Mouse (Mus musculus) limb, embryonic 14.5 days (tissue): Measurements from ENCODE around the gene Rpl13. TPM values are rescaled to one million over a fixed set of nuclear protein-coding genes. Genes with fewer than 3 reads are reported as not detected.

Source experiments
- ATAC-seq: fragments of 200-750 bp; cut with Nextera tagmentation; 2 replicates; pipeline ENCODE4 v1.8.0; 2017; ENCODE audit warnings: low read depth, moderate number of reproducible peaks, moderate TSS enrichment; ENCODE audit not compliant: low FRiP score
- DNase-seq: peaks from one replicate; pipeline ENCODE4 v3.0.0-alpha.2; 2015; ENCODE audit warnings: low spot score
- H3K27ac ChIP-seq: fragments of 300-500 bp; sonication (generic); replicated peaks from 2 replicates; pipeline ENCODE4 v1.5.1; 2014; ENCODE audit warnings: low read depth, mild to moderate bottlenecking, low read length, moderate library complexity, mixed read lengths
- H3K27me3 ChIP-seq: fragments of 300-500 bp; sonication (generic); 2 replicates; pipeline ENCODE4 v1.6.1; 2014; ENCODE audit warnings: low read length, mixed read lengths; ENCODE audit not compliant: control insufficient read depth, insufficient read depth
- H3K36me3 ChIP-seq: fragments of 300-500 bp; sonication (generic); 2 replicates; pipeline ENCODE4 v1.6.1; 2014; ENCODE audit warnings: mild to moderate bottlenecking, low read length, moderate library complexity, mixed read lengths; ENCODE audit not compliant: control insufficient read depth, insufficient read depth
- H3K4me1 ChIP-seq: fragments of 300-500 bp; sonication (generic); 2 replicates; pipeline ENCODE4 v1.6.1; 2014; ENCODE audit warnings: antibody characterized with exemption, low read length, mixed read lengths; ENCODE audit not compliant: control insufficient read depth, insufficient read depth
- H3K4me2 ChIP-seq: fragments of 300-500 bp; sonication (generic); replicated peaks from 2 replicates; pipeline ENCODE4 v1.6.1; 2014; ENCODE audit warnings: low read depth, mild to moderate bottlenecking, low read length, moderate library complexity; ENCODE audit not compliant: severe bottlenecking
- H3K4me3 ChIP-seq: fragments of 300-500 bp; sonication (generic); replicated peaks from 2 replicates; pipeline ENCODE4 v1.5.1; 2014; ENCODE audit warnings: low read length
- H3K9ac ChIP-seq: fragments of 300-500 bp; sonication (generic); 2 replicates; pipeline ENCODE4 v1.6.1; 2014; ENCODE audit warnings: mild to moderate bottlenecking, low read depth, low read length, moderate library complexity; ENCODE audit not compliant: severe bottlenecking
- H3K9me3 ChIP-seq: fragments of 300-500 bp; sonication (generic); 2 replicates; pipeline ENCODE4 v1.6.1; 2016; ENCODE audit warnings: low read length; ENCODE audit not compliant: control insufficient read depth
- POLR2A ChIP-seq: fragments of 200-500 bp; IDR thresholded peaks from 2 replicates; pipeline ENCODE4 v1.8.0; 2012; ENCODE audit warnings: inconsistent platforms, mild to moderate bottlenecking, moderate library complexity, borderline replicate concordance; ENCODE audit not compliant: insufficient read depth, insufficient read length; ENCODE audit errors: extremely low read depth
- WGBS: fragments of 180-500 bp; shearing (Covaris S2); extraction: QIAGEN DNeasy Blood & Tissue Kit; methylation state at CpG from one replicate; pipeline ENCODE4 v1.1.7; 2014; 5-methylcytosine and 5-hydroxymethylcytosine counted together
- polyA plus RNA-seq, 2 experiments: library from polyadenylated mRNA; depleted of rRNA in 1 of 2; stranded (reverse) in 1 of 2; unstranded in 1 of 2; fragments of >200 nt; fragmentation: Nextera tagmentation in 1 of 2; extraction: Ambion mirVana in 1 of 2; gene quantifications; 2 replicates each; pipeline versions ENCODE4 v1.2.1 to v1.2.3; 2012 to 2014

The Rpl13 gene
- polyA plus RNA-seq, 2 experiments, result 1,953 to 3,226 TPM

- DNase-seq (no peak), ATAC-seq (no peak)
- 0 out of 2 replicates have a peak, but pooled peaks cover under 1% of the 10 kb centered on the region for H3K4me1 ChIP-seq
- no peaks in the 10 kb centered on the region for H3K27me3 ChIP-seq
- no peaks in the 10 kb centered on the region for H3K36me3 ChIP-seq
- no peak overlapping the region for H3K27ac ChIP-seq
- no peaks in the 10 kb centered on the region for H3K9me3 ChIP-seq
- H3K4me2 ChIP-seq, result no peak overlapping the region
- no peak for TF ChIP-seq POLR2A
- WGBS, result 62% methylated on average over 9 of the region's 9 CpGs
- no peak overlapping the region for H3K9ac ChIP-seq
- H3K4me3 ChIP-seq, result no peak overlapping the region
Measured at GRCm38 (mm10) chr8:123131041-123131440, 28.9 kb downstream of the Rpl13 start.

GRCm38 (mm10) chr8:123132953-123133352 lies 30.8 kb downstream of the Rpl13 start:
- ATAC-seq (no peak), DNase-seq (no peak)
- no peak for TF ChIP-seq POLR2A
- no peaks in the 10 kb centered on the region for H3K9me3 ChIP-seq
- WGBS, result 96% methylated on average over 2 of the region's 2 CpGs
- no peak overlapping the region for H3K4me3 ChIP-seq
- peaks cover 12% of the 10 kb centered on the region for H3K4me1 ChIP-seq
- no peaks in the 10 kb centered on the region for H3K36me3 ChIP-seq
- H3K4me2 ChIP-seq, result no peak overlapping the region
- H3K9ac ChIP-seq, result no peak overlapping the region
- no peak overlapping the region for H3K27ac ChIP-seq
- H3K27me3 ChIP-seq, result no peaks in the 10 kb centered on the region

DNA sequence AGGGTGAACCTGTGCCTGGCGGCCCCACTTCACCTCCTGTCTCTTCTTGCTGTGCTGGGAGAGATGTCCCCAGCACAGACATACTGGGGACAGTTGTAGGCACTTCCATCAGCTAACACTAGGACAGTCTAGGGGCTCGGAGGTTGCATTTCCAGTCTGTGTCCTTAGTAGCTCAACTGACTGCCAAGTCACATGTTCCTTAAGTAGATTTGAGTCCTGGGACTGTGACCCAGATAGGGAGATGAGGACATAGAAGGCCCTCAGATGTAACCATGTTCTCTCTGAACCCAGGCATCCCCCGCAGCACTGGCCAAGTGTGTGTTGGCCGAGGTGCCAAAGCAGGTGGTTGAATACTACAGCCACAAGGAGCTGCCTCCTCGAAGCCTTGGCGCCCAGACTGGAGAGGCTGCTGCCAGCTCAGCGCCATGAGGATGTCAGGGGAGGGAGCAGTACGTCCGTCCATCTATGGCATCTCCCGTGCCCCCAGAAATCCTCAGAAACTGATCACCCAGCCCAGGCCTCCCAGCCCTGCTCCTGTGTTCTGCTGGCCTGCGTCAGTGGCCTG lies 32.1 kb downstream of the Rpl13 start:
- Histone ChIP-seq H3K4me3 (no peak overlapping the region), H3K9ac (no peak overlapping the region), H3K4me2 (no peak overlapping the region), H3K27ac (no peak overlapping the region), H3K9me3 (no peaks in the 10 kb centered on the region), H3K4me1 (peaks cover 19% of the 10 kb centered on the region), H3K36me3 (no peaks in the 10 kb centered on the region), H3K27me3 (no peaks in the 10 kb centered on the region)
- ATAC-seq, result no peak
- 89% methylated on average over 9 of the region's 11 CpGs for WGBS
- no peak for DNase-seq
- no peak for TF ChIP-seq POLR2A

GRCm38 (mm10) chr8:123135406-123135805 lies 33.3 kb downstream of the Rpl13 start:
- Histone ChIP-seq H3K27me3 (no peaks in the 10 kb centered on the region), H3K4me1 (peaks cover 19% of the 10 kb centered on the region), H3K4me2 (no peak overlapping the region), H3K27ac (no peak overlapping the region), H3K36me3 (no peaks in the 10 kb centered on the region), H3K9ac (peak overlapping the region; percentile 28; the same call in 1 of the 2 replicates), H3K9me3 (no peaks in the 10 kb centered on the region), H3K4me3 (no peak overlapping the region)
- no peak for TF ChIP-seq POLR2A
- DNase-seq, result no peak
- no peak for ATAC-seq
- WGBS, result 54% methylated on average over 7 of the region's 7 CpGs

DNA sequence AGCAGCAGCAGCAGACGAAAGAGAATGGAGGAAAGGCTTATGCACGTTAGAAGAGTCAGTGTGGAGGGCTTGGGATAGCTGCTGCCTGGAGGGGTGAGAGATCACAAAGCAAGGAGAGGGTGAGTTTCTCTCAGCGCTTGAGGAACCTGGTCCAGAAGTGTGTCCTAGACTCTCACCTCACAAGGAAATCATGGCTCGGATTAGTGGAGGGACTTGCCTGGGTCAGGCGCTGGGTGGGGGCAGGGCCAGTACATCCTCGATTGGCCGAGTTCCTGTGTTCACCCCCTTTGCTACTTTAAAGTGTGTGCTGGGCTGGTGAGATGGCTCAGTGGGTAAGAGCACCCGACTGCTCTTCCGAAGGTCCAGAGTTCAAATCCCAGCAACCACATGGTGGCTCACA lies 33.7 kb downstream of the Rpl13 start:
- Histone ChIP-seq H3K36me3 (no peaks in the 10 kb centered on the region), H3K27ac (no peak overlapping the region), H3K4me1 (peaks cover 19% of the 10 kb centered on the region), H3K9me3 (no peaks in the 10 kb centered on the region), H3K9ac (peak overlapping the region; percentile 28; the same call in 1 of the 2 replicates), H3K4me3 (no peak overlapping the region), H3K4me2 (no peak overlapping the region), H3K27me3 (no peaks in the 10 kb centered on the region)
- DNase-seq (no peak), ATAC-seq (no peak)
- no peak for TF ChIP-seq POLR2A
- WGBS, result 62% methylated on average over 9 of the region's 9 CpGs
